Mouse (Mus musculus): ENCODE results near the gene Gm6583. TPM values are rescaled to one million over a fixed set of nuclear protein-coding genes. Genes with fewer than 3 reads are reported as not detected.

Gm6583 gene
- not detected for total RNA-seq (2021)

DNA sequence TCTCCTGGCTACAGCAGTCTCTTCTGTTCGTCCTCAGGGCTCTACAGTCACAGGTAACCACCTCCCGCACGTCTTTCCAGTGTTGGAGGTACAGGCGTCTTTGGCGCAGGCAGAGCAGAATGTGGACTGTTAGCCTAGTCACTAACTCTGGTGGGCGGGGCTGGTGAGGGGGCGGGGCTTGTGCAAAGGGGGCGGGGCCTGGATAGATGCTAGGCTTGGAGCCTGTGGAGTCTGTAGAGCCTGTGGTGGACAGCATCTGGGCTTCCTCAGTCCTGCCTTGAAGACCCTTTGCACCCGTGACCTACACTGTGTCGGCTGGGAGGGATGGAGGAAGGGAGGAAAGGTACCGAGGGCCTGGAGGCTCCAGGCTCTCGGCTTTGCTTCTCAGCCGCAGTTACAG, at the start of gene Gm6583:
TSS of gene Gm6583 (minus strand) at position 124 of the 400 bp plus-strand sequence.
- DNase-seq (ENCODE audit: low spot score) = no peak
- intact Hi-C loops (cut with DNase I) = no loop called here

DNA sequence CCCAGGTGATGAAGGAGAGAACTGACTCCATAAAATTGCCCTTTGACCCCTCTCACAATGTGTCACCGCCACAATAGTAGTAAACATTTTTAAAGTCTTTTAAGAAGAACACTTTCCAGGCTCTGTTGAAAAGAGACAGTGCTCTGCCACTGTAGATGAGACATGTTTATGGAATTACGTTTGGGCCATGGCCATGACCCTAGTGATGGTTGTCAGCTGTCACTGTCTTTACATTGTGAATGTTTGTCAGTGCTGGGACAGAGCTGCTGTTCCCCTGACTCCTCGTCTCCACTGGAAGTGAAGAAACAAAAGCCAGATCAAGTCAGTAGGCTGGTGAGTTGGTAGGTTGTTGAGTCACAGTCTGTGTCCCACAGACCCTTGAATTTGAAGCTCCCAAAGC, 46.6 kb upstream of the Gm6583 start:
- intact Hi-C loops (cut with DNase I) = no loop called here
- no peak for DNase-seq (ENCODE audit: low spot score)

DNA sequence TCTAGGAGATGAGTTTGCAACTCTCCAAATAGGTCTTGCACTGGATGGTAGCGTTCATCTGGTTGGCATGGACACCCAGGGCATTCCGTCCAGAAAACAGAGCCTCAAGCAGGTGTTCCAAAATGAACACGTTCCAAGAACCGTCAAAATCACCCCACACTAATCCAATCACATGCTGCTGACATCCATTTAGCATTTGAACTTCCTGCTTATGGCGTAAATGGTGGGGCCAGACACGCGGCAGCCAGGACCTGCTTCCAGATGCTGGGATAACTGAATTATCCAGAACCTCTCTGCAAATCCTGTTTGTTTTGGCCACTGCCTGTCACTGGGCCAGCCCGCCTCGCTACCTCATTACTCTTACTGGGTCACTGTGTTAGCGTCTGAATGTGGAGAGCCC, 43.5 kb upstream of the Gm6583 start:
- intact Hi-C loops (cut with DNase I) = no loop called here
- DNase-seq (ENCODE audit: low spot score) = no peak

DNA sequence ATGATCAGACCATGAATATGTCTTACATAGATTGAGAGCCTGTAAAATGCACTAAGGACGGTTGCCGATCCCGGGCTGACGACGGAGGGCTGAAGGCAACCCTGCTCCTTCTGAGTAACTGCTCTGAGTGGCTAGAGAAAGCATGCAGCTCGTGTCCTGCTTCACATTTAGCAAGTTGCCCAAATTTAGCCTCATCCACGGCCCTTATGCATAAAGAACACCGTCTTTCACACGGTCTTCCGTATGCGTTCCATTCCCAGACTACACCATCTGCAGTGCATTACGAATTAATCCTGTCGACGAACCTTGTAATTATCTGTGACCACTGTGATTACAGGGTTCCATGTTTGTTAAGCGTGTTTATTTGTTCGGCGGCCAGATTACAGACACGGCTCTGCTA, 40.2 kb upstream of the Gm6583 start:
- intact Hi-C loops (cut with DNase I) = no loop called here

DNA sequence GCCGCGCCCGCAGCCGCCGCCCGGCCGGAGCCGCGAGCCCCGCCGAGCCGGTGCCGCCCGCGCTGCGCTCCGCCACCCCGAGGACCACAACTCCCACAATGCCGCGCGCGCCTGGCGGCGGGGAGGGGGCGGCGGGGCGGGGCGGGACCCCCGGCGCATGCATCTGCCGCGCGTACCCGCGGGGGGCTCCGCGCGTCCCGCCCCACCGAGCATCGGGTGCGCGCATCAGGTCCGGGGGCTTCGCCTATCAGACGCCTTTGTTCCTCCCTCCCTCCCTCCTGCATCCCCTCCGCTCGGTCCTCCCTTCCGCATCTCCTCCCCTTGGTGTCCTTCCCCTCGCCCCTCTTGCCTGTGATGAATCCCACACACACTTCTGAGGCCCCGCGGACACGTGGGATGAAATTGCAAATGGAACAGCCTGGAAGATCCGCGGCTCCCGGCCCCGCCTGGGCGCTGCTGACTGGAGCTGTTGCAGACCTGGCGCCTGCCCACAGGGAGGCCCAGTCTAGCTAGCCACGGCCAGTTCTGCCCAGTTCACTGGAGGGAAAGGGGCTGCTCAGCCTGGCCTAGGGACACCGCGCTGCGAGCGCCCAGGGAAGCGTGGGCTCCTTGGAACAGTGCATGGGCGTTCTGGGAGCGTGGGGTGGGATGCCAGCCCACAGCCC, 39.1 kb upstream of the Gm6583 start, which contains the start of gene Asphd2:
TSS of gene Asphd2 (minus strand) at position 88 of the 665 bp plus-strand sequence.
- peak; percentile 24 for DNase-seq (ENCODE audit: low spot score)
- intact Hi-C loops (cut with DNase I) = no loop called here

More for the DNA sequence above, 40.2 kb upstream of the Gm6583 start:
- no peak for DNase-seq (ENCODE audit: low spot score)

DNA sequence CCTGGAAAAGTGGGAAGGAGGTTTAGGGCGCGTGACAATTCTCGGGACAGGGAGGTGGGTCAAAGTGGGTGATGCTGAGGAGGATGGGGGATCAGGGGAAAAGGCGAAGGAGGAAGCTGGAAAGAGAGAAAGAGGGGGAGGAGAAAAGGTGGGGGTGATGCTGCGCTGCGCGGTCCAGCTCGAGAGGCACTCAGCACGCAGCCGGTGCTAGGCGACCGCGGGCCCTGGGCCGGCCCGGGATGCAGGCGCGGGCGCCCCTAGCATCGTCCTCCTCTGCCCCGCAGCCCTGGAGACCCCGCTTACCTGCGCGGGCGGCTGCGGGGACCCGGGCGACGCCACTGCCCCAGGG, 38.6 kb upstream of the Gm6583 start:
- intact Hi-C loops (cut with DNase I) = no loop called here
- DNase-seq (ENCODE audit: low spot score) = no peak

DNA sequence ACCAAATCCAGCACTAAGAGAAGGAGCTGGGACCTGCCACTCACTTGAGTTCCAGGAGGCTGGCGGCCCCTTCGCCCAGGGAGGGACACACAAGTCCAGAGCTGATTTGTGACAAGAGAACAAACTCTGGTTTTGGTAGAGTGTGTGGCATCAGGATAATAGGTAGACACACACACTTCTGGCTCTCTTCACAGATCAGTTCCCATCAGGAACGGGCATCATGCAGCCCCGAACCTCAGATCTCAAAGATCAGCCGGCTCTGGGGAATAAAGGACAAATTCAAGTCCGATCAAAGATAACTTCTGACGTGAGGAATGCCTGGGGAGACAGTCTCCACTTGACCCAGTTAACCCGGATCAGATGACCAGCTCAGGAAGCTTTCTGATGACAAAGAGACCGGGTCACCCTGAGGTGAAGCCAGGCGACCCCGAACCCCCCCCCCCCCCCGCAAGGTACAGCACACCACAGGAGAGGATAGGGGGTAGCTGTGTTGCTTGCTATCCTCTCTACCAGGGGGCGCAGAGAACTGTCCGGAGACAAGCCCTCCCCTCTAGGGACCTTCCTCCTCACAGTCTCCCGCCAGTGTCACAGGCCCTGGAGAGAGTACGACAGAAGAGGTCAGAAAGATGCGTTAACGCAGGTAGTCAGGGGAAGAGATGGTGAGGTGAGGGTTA, 38.0 kb upstream of the Gm6583 start:
- DNase-seq (ENCODE audit: low spot score) = no peak
- intact Hi-C loops (cut with DNase I) = no loop called here

DNA sequence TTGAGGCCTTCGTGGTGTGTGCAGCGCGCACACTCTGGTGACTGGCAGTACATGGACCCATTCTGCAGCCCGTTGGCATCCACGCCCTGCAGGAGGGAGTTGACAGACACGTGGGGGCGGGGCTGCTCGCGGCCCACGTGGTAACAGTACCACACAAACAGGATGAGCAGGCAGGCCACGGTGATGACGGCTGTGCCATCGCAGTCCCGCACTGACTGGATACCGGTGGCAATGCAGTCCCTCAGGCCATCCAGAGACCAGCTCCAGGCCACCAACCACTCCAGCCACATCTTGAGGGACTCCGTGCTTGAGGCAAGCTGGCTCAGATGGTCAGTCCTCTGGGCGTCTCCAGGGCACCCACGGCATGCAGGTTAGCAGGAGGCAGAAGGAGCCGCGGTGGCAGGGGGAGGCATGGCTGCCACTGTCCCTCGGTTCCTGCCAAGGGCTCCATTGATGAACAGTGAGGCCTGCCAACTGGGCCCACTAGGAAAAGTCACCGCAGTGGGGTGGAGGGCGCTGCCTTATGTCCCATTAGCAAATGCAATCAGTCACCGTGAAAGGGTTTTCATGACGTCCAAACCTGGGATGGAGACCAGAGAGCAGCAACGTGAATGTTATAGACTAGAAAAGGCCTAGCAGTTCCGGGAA, 36.0 kb upstream of the Gm6583 start:
- intact Hi-C loops (cut with DNase I) = no loop called here

DNA sequence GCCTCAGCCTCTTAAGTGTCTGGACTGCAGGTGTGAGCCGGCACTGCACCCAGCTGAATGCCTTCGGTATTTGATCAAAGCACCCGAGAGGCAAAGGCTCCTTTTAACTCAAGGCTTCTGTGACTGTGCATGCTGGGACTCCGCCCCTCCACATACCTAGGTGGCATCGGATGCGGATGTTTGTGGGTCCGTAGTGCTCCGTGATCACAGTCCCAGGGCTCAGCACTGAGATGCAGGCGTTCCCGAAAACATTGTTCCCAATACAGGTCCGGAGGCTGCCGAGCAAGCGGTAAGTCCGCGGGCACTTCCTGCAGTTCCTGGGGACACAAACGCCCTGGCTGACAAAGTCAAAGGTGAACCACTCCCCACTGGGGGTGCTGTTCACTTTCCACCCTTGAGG, 35.2 kb upstream of the Gm6583 start:
- DNase-seq (ENCODE audit: low spot score) = no peak
- intact Hi-C loops (cut with DNase I) = no loop called here

More for the DNA sequence above, 36.0 kb upstream of the Gm6583 start:
- no peak for DNase-seq (ENCODE audit: low spot score)

DNA sequence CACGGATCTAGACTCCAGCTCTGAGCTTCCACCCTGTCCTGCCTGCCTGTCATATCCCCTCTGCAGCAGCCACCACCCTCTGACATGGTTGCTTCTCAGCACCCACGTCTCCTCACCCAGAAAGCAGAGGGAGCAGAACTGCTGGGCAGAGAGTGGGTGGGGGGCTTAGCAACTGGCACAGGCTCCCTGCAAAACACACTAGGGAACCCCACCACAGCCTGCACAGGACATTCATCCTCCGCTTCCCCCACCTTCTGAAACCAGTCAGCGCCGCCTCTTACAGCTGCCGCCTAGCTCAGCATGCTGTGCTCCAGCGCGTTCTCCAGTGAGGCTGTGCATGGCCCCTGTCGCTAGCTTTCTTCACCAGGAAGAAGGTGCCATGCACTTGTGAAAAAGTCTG, 33.5 kb upstream of the Gm6583 start:
- no peak for DNase-seq (ENCODE audit: low spot score)
- intact Hi-C loops (cut with DNase I) = no loop called here

DNA sequence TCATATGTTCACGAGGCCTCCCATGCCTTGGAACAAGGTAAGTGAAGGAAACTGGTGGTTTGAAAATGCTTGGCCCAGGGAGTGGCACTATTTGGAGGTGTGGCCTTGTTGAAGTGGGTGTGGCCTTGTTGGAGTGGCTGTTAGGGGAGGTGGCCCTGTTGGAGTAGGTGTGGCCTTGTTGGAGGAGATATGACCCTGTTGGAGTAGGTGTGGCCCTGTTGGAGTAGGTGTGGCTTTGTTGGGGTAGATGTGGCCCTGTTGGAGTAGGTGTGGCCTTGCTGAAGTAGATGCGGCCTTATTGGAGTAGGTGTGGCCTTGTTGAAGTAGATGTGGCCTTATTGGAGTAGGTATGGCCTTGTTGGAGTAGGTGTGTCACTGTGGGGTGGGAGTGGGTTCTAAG, 30.1 kb upstream of the Gm6583 start:
- no peak for DNase-seq (ENCODE audit: low spot score)
- intact Hi-C loops (cut with DNase I) = no loop called here

DNA sequence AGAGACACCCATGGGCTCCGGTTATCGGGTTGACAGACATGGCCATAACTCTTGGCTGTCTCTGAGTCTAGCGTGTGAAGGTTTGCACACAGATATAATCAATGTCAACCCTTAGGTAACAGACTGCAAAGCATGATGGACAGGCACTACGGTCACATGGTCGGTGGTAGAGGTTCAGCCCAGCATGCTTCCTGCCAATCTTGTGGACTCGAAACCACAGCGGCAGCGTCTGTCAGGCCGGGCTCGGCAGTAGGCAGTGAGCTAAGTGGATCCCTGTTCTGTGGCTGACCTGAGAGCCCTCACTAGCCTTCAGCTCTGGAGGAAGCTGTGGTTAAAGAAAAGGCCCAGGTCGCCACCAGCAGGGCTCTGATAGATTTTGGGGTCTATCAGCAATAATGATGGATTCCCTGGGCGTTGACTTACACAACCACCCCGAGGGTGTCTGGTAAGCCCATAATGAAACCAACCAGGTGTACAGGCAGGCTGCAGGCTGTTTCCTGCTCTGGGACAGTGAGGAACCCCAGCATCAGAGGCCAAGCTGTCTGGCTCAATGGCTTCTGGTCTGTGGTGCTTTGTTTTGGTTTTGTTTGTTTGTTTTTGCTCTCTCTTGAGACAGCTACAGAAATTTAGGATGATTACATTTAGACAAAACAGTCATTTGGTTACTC, 29.1 kb upstream of the Gm6583 start:
- DNase-seq (ENCODE audit: low spot score) = no peak
- intact Hi-C loops (cut with DNase I) = no loop called here

DNA sequence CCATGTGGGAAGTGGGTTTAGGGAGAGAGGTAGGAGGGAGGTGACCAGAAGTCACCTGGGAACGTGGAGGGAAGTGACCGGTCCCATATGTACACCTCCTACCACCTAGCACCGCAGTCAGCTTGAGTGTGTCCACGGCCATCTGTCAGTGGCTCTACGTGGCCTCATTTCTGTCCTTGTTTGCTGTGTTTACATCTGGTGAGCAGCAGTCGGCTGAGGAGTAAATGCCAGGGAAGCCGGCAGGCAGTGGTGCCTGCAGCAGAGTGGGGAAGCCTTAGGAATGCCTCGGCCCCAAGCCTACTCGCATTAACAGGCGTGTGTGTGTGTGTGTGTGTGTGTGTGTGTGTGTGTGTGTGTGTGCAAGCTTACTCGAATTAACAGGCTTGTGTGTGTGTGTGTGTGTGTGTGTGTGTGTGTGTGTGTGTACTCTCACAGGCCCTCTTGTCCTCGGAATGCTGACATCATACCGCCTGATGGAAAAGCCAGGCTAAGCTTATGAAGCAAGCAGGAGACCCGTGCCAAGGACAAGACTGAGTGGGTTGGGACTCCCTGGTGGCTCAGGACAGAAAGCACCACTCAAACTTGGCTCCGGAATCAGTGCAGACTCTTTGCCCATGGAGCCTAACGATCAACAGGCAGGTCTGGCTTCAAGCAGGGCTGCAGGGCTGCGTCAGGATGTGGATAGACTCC, 27.0 kb upstream of the Gm6583 start:
- peak; percentile 61 for DNase-seq (ENCODE audit: low spot score)

DNA sequence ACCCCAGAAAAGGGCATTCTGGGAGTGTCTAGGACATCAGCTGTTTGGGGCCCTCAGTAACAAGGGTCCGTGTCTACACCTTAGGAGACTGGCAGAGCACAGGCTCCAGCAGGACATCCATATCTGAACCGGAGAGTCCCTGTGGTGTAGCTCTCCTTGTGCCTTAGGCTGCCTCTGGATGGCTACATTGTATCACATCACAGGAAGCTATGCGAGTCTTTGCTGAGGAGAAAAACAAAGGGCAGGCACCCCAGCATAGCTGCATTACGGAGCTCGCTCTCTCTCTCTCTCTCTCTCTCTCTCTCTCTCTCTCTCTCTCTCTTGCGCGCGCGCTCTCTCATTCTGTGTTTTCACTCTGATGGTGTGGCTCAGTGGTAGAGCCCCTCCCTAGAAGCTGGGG, 26.2 kb upstream of the Gm6583 start:
- intact Hi-C loops (cut with DNase I) = no loop called here

More for the DNA sequence above, 27.0 kb upstream of the Gm6583 start:
- intact Hi-C loops (cut with DNase I) = no loop called here

DNA sequence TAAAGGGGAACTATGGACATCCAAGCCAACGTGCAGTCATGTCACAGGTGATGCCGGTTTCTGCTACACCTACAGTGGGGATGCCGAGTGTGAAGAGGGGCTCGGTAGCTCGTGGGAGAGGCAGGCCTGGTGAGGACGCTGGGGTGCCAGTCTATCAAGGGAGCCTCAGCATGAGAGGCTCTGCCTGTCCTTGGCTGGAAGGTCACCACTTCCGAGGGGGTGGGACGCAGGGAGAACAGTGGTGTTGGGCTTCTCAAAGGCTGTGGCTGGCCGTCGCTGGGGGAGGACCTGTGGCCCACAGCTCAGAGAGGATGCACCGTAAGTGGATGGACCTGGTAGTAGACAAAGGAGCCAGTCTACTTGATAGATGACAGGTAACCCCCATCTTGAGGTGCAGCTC, 25.3 kb upstream of the Gm6583 start:
- no peak for DNase-seq (ENCODE audit: low spot score)
- intact Hi-C loops (cut with DNase I) = no loop called here

More for the DNA sequence above, 26.2 kb upstream of the Gm6583 start:
- DNase-seq (ENCODE audit: low spot score) = no peak

DNA sequence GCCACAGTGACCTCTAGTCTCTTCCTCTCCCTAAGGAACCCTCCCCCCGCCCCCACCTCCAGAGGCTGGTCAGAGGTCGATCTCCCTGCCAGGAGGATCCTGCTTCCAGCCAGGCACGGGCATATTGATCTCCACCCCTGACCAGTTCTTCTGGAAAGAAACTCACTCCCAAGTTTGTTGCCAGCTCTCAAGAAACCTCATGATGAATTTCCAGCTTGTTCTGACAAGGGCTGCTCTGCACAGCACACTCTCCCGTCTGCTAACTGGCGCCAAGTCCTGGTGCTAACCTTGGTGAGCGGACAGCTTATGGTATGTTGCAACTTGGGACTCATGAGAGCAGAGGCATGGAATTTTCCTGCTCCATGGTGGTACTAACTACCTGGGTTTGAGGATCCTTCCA, 22.9 kb upstream of the Gm6583 start:
- DNase-seq (ENCODE audit: low spot score) = no peak
- intact Hi-C loops (cut with DNase I) = no loop called here

DNA sequence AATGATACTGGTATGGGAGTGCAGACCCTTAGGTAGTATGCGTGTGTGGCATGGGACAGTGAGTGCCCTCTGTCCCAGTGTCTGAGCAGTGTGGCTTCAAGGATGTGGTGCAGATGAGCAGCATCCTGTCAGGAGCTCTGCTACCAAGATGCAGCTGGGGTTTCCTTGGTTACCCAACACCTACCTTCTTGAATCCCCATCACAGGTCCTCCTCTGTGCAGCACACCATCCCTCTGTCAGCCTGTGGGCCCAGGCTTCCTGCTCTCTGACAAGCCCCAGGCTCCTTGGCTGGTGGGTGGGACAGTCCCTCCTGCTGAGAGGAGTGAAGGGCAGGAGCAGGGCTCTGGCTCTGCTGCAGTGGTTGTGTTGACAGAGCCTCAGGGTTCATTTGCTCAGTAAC, 21.5 kb upstream of the Gm6583 start:
- intact Hi-C loops (cut with DNase I) = no loop called here

DNA sequence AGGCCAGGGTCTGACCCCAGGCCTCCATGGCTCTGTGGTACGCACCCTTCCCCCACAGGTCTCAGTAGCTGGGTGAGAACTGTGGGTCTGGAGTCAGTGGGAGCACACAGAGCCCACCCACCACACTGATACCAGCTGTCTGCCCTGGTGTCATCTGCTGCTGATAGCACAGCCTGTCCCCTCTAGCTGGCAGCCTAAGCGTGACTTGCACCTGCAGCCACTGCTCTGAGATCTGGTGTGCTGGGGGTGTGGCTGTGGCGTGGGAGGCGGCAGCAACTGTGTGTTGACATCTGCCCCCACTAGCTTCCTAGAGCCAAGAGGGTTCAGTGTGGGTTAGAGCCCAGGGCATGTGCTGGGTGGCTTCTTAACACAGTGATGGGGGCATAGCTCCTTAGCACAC, 20.3 kb upstream of the Gm6583 start:
- intact Hi-C loops (cut with DNase I) = no loop called here
- no peak for DNase-seq (ENCODE audit: low spot score)

More for the DNA sequence above, 21.5 kb upstream of the Gm6583 start:
- no peak for DNase-seq (ENCODE audit: low spot score)

DNA sequence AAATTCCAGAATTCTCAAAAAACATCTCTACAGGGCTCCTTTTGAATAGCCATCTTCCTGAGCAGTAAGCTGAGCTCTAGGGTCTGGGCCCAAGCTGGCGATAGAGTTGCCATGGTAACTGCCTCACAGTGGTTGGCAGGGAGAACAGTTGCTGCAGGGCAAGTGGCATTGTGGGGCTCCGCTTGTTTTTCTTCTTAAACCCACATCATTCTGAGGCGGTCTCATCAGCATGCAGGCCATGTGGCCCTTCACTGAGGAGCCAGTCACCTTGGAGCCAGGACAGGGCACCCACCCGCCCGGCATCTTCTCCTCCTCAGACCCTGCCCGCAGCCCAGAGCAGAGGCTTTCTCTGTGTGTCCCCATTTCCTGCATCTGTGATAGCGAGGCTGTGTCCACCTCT, 16.1 kb upstream of the Gm6583 start:
- no peak for DNase-seq (ENCODE audit: low spot score)
- intact Hi-C loops (cut with DNase I) = no loop called here

DNA sequence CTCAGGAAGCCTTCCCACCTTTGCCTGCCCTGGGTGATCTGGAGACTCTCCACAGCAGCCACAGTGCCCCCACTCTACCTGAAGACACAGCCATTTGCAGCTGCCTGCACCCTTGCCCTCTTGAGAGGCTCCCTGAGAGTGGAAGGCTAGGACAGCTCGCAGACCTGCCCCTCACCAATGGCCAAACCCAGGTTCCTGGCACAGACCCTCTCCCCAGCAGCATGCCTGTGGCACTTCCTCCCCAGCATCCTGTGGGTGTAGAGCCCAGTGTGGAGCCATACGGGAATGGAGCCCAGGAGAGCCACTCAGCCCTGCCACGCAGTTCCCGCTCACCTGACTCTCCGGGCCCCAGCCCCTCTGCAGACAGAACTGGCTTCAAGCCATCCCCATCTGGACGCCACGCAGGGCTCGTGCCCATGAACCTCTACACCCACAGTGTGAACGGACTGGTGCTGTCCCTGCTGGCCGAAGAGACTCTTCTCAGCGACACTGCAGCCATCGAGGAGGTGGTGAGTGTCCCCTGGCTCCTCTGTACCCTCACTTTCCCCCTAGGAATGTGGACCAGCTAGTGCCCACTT, 14.5 kb upstream of the Gm6583 start:
- intact Hi-C loops (cut with DNase I) = no loop called here

More for the DNA sequence above, 14.5 kb upstream of the Gm6583 start:
- DNase-seq (ENCODE audit: low spot score) = no peak
